Mouse (Mus musculus): Measurements from ENCODE around the gene Stk24. TPM values are rescaled to one million over a fixed set of nuclear protein-coding genes. Genes with fewer than 3 reads are reported as not detected.

Stk24 gene
- polyA plus RNA-seq, 1 experiment from 2014 or later, result 38.6 TPM

DNA sequence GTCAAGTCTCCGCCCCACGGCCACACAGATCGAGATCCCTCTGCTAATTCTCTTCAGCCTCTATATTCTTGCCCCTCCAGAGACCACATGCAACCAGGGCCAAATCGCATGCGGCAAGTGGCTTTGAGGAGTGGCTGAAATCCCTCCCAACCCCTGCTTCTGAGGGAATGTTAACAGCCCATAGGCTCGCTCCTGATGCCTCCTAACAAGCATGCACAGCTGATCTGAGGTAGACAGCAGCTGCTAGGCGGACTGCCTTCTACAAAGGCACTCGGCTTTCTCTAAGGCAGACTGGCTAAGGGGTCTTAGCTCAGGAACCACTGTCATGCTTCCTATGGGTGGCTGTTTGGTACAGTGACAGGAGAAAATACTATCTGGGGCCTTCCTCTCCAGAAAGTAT is 20.0 kb downstream of the Stk24 start:
- H3K4me1 ChIP-seq (ENCODE audit: control insufficient read depth, insufficient read depth, low read length), result peaks cover 88% of the 10 kb centered on the region
- WGBS, result 68% methylated on average over 8 of the region's 8 CpGs
- H3K9ac ChIP-seq (ENCODE audit: low read length), result 0 out of 2 replicates have a peak overlapping the region, but pooled peaks have one; percentile 13
- ATAC-seq (replicated peaks; ENCODE audit: extremely low read depth, insufficient read depth, low FRiP score), result no peak
- H3K4me3 ChIP-seq (ENCODE audit: low read length), result no peak overlapping the region
- peaks cover 7% of the 10 kb centered on the region for H3K36me3 ChIP-seq (ENCODE audit: control insufficient read depth, insufficient read depth)
- H3K9me3 ChIP-seq (replicated peaks; ENCODE audit: control insufficient read depth, low read length), result peaks cover 2% of the 10 kb centered on the region; the same call in 1 of the 2 replicates
- H3K27me3 ChIP-seq (ENCODE audit: control insufficient read depth, insufficient read depth, low read length), result no peaks in the 10 kb centered on the region
- H3K4me2 ChIP-seq (ENCODE audit: low read depth, low read length), result no peak overlapping the region
- 0 out of 2 replicates have a peak overlapping the region, but pooled peaks have one; percentile 12 for H3K27ac ChIP-seq (ENCODE audit: low read length)

DNA sequence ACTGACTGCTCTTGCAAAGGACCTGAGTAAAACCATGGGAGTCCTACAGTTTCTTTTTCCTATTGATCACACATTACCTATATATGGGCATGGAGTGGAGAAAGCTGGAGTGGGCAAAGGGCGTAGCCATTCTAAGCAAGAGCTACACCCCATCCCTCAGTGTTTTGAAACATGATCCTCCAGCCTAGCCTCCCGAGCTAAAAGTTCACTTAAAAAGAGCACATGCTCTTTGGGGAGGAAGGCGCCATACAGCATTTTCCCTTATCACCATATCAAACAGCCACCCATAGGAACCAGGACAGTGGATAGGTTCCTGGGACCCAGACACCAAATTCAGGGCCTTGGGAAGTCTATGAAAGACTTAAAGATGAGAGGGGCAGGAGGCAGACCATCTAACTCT is 20.8 kb downstream of the Stk24 start:
- peaks cover 2% of the 10 kb centered on the region; the same call in 1 of the 2 replicates for H3K9me3 ChIP-seq (replicated peaks; ENCODE audit: control insufficient read depth, low read length)
- H3K36me3 ChIP-seq (ENCODE audit: control insufficient read depth, insufficient read depth), result peaks cover 6% of the 10 kb centered on the region
- no peaks in the 10 kb centered on the region for H3K27me3 ChIP-seq (ENCODE audit: control insufficient read depth, insufficient read depth, low read length)
- no peak overlapping the region for H3K4me3 ChIP-seq (ENCODE audit: low read length)
- 39% methylated on average over 3 of the region's 3 CpGs for WGBS
- H3K4me2 ChIP-seq (ENCODE audit: low read depth, low read length), result no peak overlapping the region
- no peak for ATAC-seq (replicated peaks; ENCODE audit: extremely low read depth, insufficient read depth, low FRiP score)
- no peak overlapping the region for H3K9ac ChIP-seq (ENCODE audit: low read length)
- H3K27ac ChIP-seq (ENCODE audit: low read length), result no peak overlapping the region
- peaks cover 87% of the 10 kb centered on the region for H3K4me1 ChIP-seq (ENCODE audit: control insufficient read depth, insufficient read depth, low read length)

DNA sequence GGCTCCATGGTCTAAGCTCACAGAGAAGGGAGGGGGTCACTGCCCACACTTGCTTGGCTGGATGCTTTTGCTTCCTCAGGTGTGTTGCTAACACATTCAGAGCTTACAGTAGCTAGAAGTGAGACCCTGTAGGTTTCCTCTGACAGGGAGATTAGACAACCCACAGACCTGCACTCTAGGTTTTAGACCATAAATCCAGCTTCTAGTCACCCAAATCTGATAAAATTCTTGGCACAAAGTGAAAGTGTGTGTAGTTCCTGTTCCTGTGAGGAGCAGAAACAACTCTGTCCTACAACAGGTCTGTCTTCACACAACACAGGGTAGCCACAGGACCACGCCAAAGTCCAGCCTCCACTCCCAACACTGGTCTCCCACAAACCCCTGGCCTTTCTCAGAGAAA is 21.5 kb downstream of the Stk24 start:
- Histone ChIP-seq H3K27ac (ENCODE audit: low read length) (no peak overlapping the region), H3K4me3 (ENCODE audit: low read length) (no peak overlapping the region), H3K4me1 (ENCODE audit: control insufficient read depth, insufficient read depth, low read length) (peaks cover 88% of the 10 kb centered on the region), H3K36me3 (ENCODE audit: control insufficient read depth, insufficient read depth) (no peaks in the 10 kb centered on the region), H3K27me3 (ENCODE audit: control insufficient read depth, insufficient read depth, low read length) (no peaks in the 10 kb centered on the region), H3K9me3 (replicated peaks; ENCODE audit: control insufficient read depth, low read length) (no peaks in the 10 kb centered on the region), H3K9ac (ENCODE audit: low read length) (0 out of 2 replicates have a peak overlapping the region, but pooled peaks have one; percentile 35), H3K4me2 (ENCODE audit: low read depth, low read length) (no peak overlapping the region)
- WGBS, result 68% methylated on average over 1 of the region's 1 CpGs
- no peak for ATAC-seq (replicated peaks; ENCODE audit: extremely low read depth, insufficient read depth, low FRiP score)

DNA sequence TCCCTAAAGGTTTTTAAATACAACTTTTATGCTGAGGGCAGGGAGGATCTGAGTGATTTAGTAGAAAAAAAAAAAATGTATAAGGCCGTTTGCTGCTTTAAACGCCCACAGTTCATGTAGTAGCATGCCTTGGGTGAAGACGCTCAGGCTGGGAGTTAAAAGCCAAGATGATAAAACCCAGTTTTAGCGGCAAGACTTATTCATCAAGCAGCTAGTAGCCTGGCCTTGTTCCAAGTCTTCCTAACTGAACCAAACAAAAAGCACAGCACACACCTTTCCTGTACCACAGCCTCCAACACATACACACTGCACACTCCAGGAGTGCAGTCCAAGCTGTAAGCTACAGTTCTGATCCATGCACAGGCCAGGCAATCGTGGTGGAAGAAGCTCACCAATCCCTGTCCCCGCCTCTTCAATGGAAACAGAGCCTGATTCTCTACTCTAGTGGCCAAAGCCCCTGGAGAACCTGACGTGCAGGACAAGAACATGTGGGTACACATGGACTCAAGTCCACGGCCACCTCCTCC is 23.4 kb downstream of the Stk24 start:
- H3K36me3 ChIP-seq (ENCODE audit: control insufficient read depth, insufficient read depth), result no peaks in the 10 kb centered on the region
- no peak overlapping the region for H3K4me2 ChIP-seq (ENCODE audit: low read depth, low read length)
- H3K9ac ChIP-seq (ENCODE audit: low read length), result peak overlapping the region; percentile 16; the same call in 1 of the 2 replicates
- no peaks in the 10 kb centered on the region for H3K27me3 ChIP-seq (ENCODE audit: control insufficient read depth, insufficient read depth, low read length)
- no peaks in the 10 kb centered on the region for H3K9me3 ChIP-seq (replicated peaks; ENCODE audit: control insufficient read depth, low read length)
- peak overlapping the region; percentile 70 for H3K27ac ChIP-seq (ENCODE audit: low read length)
- peak; percentile 46; the same call in 1 of the 2 replicates for ATAC-seq (replicated peaks; ENCODE audit: extremely low read depth, insufficient read depth, low FRiP score)
- WGBS, result 39% methylated on average over 8 of the region's 8 CpGs
- H3K4me3 ChIP-seq (ENCODE audit: low read length), result no peak overlapping the region
- peaks cover 89% of the 10 kb centered on the region for H3K4me1 ChIP-seq (ENCODE audit: control insufficient read depth, insufficient read depth, low read length)

DNA sequence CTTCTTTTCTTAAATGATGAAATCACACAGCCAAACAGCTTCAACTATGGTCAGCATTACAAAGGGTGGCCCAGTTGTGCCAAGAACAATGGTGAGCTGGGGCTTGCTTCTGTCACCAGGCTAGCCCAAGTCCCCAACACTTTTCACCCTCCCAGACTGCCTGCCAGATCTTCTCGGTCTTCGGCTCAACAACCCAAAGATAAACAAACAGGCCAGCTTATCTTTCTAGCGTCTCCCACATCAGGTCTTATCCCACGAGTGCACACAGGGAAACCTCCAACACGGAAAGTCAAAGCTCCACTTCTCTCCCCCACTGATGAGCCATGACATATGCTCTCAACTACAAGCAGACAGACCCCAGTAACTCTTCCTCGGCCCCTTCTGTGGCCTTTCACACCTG is 24.1 kb downstream of the Stk24 start:
- Histone ChIP-seq H3K36me3 (ENCODE audit: control insufficient read depth, insufficient read depth) (no peaks in the 10 kb centered on the region), H3K27me3 (ENCODE audit: control insufficient read depth, insufficient read depth, low read length) (no peaks in the 10 kb centered on the region), H3K4me3 (ENCODE audit: low read length) (no peak overlapping the region), H3K9ac (ENCODE audit: low read length) (no peak overlapping the region), H3K4me2 (ENCODE audit: low read depth, low read length) (no peak overlapping the region), H3K9me3 (replicated peaks; ENCODE audit: control insufficient read depth, low read length) (no peaks in the 10 kb centered on the region), H3K27ac (ENCODE audit: low read length) (peak overlapping the region; percentile 70), H3K4me1 (ENCODE audit: control insufficient read depth, insufficient read depth, low read length) (peaks cover 87% of the 10 kb centered on the region)
- WGBS, result 19% methylated on average over 6 of the region's 6 CpGs
- ATAC-seq (replicated peaks; ENCODE audit: extremely low read depth, insufficient read depth, low FRiP score), result no peak

DNA sequence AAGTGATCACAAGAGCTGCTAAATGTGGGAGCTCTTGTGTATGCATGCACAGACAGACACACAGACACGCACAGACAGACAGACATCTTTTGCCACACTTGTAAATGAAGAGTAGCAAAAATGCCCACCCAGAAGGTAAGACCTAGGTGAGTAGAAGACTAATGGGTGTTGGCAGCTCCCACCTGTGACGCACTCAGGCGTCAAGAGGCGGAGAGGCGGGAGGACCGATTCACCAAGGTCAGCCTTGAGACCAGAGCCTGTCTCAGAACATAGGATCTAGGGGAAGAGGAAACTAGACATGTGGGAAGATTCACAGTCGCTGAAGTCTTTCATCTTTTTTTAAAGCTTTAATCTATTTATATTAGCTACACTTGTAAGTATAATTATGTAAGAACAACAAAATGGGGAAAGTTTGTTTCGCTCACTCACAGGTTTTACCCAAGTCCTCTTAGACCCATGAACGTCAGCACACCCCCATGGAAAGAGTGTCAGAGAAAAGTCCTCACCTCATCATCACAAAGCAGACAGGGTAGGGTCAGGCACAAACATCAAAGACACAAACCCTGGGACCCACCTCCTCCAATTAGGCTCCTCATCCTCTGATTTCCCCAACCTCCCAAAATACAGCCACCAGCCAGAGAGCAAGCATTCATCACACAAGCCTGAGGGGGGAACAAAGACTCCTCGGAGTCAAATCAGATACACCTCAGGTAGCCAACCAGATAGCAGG is 26.0 kb downstream of the Stk24 start:
- peaks cover 85% of the 10 kb centered on the region for H3K4me1 ChIP-seq (ENCODE audit: control insufficient read depth, insufficient read depth, low read length)
- H3K36me3 ChIP-seq (ENCODE audit: control insufficient read depth, insufficient read depth), result no peaks in the 10 kb centered on the region
- WGBS, result 78% methylated on average over 10 of the region's 10 CpGs
- H3K4me3 ChIP-seq (ENCODE audit: low read length), result no peak overlapping the region
- ATAC-seq (replicated peaks; ENCODE audit: extremely low read depth, insufficient read depth, low FRiP score), result no peak
- H3K27ac ChIP-seq (ENCODE audit: low read length), result no peak overlapping the region
- no peak overlapping the region for H3K9ac ChIP-seq (ENCODE audit: low read length)
- H3K9me3 ChIP-seq (replicated peaks; ENCODE audit: control insufficient read depth, low read length), result no peaks in the 10 kb centered on the region
- no peak overlapping the region for H3K4me2 ChIP-seq (ENCODE audit: low read depth, low read length)
- H3K27me3 ChIP-seq (ENCODE audit: control insufficient read depth, insufficient read depth, low read length), result no peaks in the 10 kb centered on the region

DNA sequence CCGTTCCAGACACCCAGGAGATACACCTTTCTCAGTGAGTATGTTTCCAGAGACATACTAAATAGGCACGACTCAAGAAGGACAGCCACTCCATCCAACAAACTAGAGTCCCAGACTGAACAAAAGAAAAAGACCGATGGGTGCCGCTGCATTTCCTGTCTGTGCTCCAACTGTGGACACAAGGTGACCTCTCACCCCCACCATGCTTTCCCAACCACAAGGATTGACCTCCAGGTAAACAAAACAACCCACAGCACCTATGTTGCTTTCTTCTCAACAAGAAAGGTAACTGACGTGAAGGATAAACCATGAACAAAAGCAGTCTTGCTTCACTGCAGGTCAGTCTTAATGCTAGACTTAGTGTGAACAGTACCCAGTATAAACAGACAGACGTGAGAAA is 27.1 kb downstream of the Stk24 start:
- Histone ChIP-seq H3K4me2 (ENCODE audit: low read depth, low read length) (no peak overlapping the region), H3K4me1 (ENCODE audit: control insufficient read depth, insufficient read depth, low read length) (peaks cover 85% of the 10 kb centered on the region), H3K27me3 (ENCODE audit: control insufficient read depth, insufficient read depth, low read length) (no peaks in the 10 kb centered on the region), H3K27ac (ENCODE audit: low read length) (no peak overlapping the region), H3K36me3 (ENCODE audit: control insufficient read depth, insufficient read depth) (no peaks in the 10 kb centered on the region), H3K9ac (ENCODE audit: low read length) (no peak overlapping the region), H3K9me3 (replicated peaks; ENCODE audit: control insufficient read depth, low read length) (no peaks in the 10 kb centered on the region), H3K4me3 (ENCODE audit: low read length) (no peak overlapping the region)
- ATAC-seq (replicated peaks; ENCODE audit: extremely low read depth, insufficient read depth, low FRiP score), result no peak
- 75% methylated on average over 6 of the region's 6 CpGs for WGBS

DNA sequence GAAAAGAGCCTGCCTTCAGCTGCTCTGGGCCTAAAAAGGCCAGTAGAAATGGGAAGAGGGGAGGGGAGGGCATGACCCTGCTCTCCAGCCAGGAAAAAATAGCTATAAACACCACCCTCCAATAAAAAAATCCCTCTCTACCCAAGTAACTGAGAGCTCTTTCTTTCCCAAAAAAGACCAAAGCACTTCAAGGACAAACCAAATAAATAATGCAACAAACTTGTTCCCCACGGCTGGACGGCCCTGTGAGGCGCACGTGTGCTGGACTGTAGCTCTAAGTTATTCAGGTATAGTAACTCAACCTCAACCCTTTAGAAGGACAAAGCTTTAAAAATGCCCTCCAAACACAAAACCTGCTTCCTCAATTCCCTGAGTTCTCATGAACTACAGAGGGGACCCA is 28.1 kb downstream of the Stk24 start:
- no peak overlapping the region for H3K4me2 ChIP-seq (ENCODE audit: low read depth, low read length)
- no peaks in the 10 kb centered on the region for H3K36me3 ChIP-seq (ENCODE audit: control insufficient read depth, insufficient read depth)
- H3K27ac ChIP-seq (ENCODE audit: low read length), result no peak overlapping the region
- WGBS, result 82% methylated on average over 4 of the region's 4 CpGs
- H3K9me3 ChIP-seq (replicated peaks; ENCODE audit: control insufficient read depth, low read length), result no peaks in the 10 kb centered on the region
- peaks cover 88% of the 10 kb centered on the region for H3K4me1 ChIP-seq (ENCODE audit: control insufficient read depth, insufficient read depth, low read length)
- no peaks in the 10 kb centered on the region for H3K27me3 ChIP-seq (ENCODE audit: control insufficient read depth, insufficient read depth, low read length)
- ATAC-seq (replicated peaks; ENCODE audit: extremely low read depth, insufficient read depth, low FRiP score), result no peak
- no peak overlapping the region for H3K4me3 ChIP-seq (ENCODE audit: low read length)
- no peak overlapping the region for H3K9ac ChIP-seq (ENCODE audit: low read length)

DNA sequence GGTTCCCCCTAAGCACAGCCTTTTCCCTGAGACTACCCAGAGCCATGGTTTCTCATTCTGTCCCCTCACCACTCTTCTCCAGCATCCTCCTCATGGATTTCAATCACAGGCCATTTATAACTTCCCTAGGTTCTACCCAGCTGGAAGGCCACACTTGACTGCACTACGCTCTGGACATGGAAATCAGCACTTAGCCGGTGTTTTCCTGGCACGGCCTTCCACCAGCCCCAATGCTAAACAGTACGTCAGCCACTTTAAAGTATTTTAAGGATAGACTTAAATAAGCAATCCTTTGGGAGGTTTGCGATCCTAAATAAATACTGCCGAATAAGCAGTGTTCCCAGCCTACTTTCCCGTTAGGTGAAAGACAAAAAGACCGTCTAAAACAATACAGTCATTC is 29.8 kb downstream of the Stk24 start:
- H3K36me3 ChIP-seq (ENCODE audit: control insufficient read depth, insufficient read depth), result no peaks in the 10 kb centered on the region
- H3K4me1 ChIP-seq (ENCODE audit: control insufficient read depth, insufficient read depth, low read length), result peaks cover 85% of the 10 kb centered on the region
- 39% methylated on average over 8 of the region's 8 CpGs for WGBS
- no peak overlapping the region for H3K4me3 ChIP-seq (ENCODE audit: low read length)
- H3K27me3 ChIP-seq (ENCODE audit: control insufficient read depth, insufficient read depth, low read length), result no peaks in the 10 kb centered on the region
- no peaks in the 10 kb centered on the region for H3K9me3 ChIP-seq (replicated peaks; ENCODE audit: control insufficient read depth, low read length)
- no peak overlapping the region for H3K9ac ChIP-seq (ENCODE audit: low read length)
- H3K27ac ChIP-seq (ENCODE audit: low read length), result peak overlapping the region; percentile 72
- peak; percentile 50; the same call in 1 of the 2 replicates for ATAC-seq (replicated peaks; ENCODE audit: extremely low read depth, insufficient read depth, low FRiP score)
- H3K4me2 ChIP-seq (ENCODE audit: low read depth, low read length), result 0 out of 2 replicates have a peak overlapping the region, but pooled peaks have one; percentile 14

Measured in heart, embryonic 16.5 days (tissue).